Mouse (Mus musculus) urinary bladder, postnatal 14 days (tissue): ENCODE results near the gene Pabpn1.
A peak's percentile ranks its signal among the peaks of the same experiment; 100 is the strongest.

Experiments
- DNase-seq: peaks from one replicate; pipeline ENCODE4 v3.0.0; 2021; ENCODE audit warnings: low spot score

Pabpn1 gene

DNA sequence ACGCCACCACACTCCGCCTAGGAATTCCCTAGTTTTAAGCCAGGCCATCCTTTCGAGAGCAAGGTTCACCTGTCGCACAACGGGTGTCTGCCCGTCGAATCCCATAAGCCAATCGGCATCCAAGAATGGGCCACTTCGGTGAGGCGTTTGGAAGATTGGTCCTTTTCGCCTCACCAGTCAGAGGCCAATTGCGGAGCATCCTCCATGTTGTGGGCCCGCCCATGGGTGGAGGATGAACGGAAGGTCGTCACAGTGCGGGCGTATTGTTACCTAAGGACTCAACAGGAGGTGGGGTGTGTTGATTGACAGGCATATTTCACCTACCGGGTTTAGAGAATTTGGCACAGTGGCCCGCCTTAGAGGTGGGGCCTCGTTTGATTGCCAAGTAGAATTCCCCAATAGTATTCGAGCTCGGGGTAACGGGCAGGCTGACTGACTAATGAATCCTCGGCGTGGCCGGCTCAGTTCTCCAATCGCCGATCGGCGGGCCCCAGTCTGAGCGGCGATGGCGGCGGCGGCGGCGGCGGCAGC, 1.4 kb downstream of the Pabpn1 start:
- peak; percentile 96 for DNase-seq

GRCm38 (mm10) chr14:54894296-54895151, 2.2 kb downstream of the Pabpn1 start:
- DNase-seq = peak; percentile 65

DNA sequence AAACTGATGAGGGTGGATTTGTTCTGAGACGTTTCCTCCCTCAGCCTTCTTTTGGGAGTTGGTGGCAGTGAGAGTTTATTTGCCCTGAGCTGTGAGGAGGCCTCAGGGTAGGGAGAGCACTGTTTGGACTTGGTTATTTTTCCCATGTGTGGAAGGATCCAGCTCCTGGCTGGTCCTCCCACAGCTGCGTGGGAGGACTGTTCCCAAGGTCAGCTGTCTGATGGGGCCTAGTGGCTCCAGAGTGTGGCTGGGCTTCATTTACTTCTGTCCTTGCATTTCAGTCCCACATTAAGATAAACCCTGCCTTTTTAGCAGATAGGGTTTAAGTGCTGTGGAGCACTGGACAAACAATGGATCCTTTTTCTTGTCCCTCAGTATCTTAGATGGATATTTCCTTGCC, 5.1 kb downstream of the Pabpn1 start:
- DNase-seq = no peak

- peak; percentile 77 for DNase-seq
Measured at GRCm38 (mm10) chr14:54900383-54900782, 8.1 kb downstream of the Pabpn1 start.

DNA sequence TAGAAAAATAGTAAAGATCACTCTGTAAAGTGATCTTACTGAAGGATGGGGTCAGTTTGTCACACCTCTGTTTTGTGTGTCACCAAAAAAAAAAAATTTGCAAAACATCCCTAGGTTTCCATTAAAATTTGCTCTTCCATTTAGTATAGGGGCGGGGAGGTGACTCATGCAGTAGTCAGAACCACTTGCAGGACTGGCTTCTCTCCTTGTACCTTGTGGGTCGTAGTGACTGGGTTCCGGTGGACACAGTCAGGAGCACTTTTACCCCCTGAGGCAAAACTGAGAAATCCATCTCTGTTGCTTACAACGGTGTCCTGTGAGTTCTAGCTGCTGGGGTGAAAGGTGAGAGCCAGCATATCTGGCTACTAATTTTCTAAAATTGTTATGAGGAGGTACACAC, 11.3 kb downstream of the Pabpn1 start:
- no peak for DNase-seq

- DNase-seq = no peak
Measured at GRCm38 (mm10) chr14:54908682-54909081, 16.4 kb downstream of the Pabpn1 start.

GRCm38 (mm10) chr14:54912109-54912850, 20.0 kb downstream of the Pabpn1 start:
- DNase-seq = no peak

- DNase-seq = peak; percentile 79
Measured at GRCm38 (mm10) chr14:54912886-54913285, 20.6 kb downstream of the Pabpn1 start, which contains the start of gene Slc22a17. Slc22a17 (minus strand) TSS chr14:54913132.

DNA sequence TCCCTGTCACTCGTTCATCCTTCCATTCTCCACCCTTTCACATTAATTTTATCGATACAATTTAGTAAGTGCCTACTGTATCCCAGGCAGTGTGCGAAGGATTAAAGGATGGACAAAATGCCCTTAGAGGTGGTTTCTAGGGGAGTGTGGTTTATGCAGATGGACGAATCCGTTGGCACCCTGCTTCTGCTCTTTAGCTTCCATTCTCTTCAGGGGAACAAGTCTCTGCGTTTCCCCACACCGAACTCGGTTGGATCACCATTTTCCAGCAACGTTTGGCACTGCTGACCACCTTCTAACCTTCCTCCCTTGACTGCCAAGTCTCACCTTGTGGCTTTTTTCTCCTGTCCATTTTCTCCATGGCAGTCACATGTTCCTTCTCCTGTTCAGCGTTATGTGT, 21.0 kb downstream of the Pabpn1 start:
- no peak for DNase-seq

GRCm38 (mm10) chr14:54920076-54920685, 27.9 kb downstream of the Pabpn1 start:
- no peak for DNase-seq

DNA sequence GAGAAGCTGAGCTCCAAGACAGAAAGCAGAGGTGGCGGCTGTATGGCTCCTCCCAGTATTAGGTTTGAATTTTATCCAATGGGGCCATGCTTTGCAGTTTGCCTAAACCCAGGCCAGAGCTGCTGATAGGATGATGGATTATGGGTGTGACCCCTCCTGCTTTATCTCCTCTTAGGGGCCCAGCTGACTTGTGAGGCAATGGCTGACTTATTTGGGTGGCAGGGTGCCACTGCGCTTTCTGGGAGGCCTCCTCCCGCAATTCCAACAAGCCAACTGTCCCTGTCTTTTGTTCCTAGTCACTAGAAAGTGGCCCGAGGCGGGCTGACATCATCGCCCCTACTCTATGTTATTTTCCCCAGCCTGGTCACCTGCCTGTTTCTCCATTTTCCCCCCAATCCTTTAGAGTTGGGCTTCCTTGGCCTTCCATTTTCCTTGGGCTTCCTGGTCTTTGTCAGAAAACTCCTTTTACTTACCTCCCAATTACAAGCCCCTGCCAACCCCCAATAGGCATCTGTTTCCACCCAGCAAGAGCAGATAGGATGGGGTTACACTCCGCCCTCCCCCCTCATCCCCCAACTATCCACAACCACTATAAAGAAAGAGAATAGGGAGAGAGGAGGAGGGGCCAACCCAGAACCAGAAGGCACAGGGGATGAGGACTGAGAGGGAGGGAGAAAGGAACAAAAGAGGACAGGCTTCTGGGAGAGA, 32.5 kb downstream of the Pabpn1 start:
- peak; percentile 77 for DNase-seq

DNA sequence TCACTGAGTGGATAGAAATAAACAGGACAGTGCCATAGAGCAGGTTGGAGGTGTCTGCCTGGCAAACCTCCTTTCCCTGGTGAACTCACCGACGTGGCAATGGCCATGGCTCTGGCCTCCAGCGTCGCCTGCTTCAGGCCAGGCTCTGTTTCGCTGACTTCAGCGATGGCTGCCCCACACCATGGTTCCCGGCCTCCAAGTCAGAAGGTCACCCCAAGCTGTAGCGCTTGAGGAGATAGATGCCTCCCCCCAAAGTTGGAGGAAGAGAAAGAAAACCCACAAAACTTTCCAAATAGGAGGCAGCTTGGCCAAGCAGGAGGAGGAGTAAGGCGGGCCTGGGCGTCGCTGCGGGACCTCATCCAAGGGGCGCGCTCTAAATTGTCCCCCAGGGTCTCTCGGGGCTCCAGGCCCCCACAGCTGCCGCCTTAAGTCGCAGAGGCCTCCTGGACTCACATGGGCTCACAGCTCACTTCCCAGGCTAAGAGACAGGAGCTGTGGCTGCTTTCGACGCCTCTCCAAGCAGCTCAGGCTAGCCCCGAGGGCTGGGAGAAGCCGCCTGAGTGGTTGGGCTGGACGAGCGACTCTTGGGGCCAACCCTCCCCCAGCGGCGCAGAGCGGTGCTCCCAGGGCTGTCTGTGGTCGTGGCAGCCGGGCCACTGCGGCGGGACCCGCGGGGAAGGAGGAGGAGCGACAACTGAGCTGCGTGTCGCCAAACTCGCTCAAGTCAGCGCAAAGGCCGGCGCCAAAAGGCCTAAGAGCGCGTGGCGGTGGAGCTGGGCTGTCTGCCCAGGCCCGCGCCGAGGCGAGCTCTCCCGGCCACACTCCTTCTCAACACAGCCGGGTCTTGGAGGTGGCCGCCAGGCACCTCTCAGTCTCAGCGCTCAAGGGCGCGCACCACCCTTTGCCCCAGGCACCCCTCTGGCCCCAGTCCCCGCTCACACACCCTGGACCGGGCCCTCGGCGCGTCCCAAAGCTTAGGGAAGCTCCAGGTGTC, 33.3 kb downstream of the Pabpn1 start, which contains the start of gene Efs:
Gene Efs (minus strand): TSS at position 778 of the 994 bp plus-strand sequence.
- peak; percentile 83 for DNase-seq

GRCm38 (mm10) chr14:54926401-54927158, 34.3 kb downstream of the Pabpn1 start:
- DNase-seq = peak; percentile 84

DNA sequence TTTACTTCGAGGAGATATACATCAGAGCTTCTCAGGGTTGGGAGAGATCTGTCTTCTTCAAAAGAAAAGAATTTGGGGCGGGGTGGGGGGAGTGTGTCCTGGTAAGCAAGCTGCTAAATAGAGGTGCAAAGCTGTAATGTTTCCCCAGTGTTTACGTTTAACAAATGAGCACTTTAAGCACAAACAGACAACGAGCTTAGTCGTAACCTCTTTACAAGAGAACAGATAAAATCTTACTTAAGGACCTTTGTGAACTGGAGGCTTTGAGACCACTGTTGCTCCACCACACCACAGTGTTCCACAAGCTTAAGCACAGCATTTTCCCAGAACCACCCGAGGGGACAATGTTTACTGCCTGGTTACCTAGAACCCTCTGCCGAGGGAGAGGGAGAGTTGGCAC, 35.0 kb downstream of the Pabpn1 start:
- no peak for DNase-seq

DNA sequence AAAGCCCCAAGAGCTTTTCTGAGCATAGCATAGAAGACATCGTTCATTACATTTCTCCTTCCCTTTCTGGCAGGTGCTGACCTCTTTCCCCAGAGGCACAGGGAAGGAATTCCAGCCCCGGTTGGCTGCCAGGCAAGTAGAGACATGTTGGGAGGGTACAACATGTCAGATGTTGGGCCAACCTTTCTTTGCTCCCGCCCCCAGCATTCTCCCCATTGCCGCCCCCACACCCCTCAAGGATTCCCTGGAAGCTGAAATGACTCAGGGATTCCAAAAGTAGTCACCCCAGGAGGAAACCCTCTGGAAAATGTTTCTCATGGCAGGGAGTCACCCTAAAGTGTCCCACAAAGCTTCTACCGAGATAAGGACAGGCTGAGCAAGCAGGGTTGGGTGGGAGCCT, 37.5 kb downstream of the Pabpn1 start:
- no peak for DNase-seq

- DNase-seq = peak; percentile 43
Measured at GRCm38 (mm10) chr14:54930431-54930830, 38.1 kb downstream of the Pabpn1 start.

DNA sequence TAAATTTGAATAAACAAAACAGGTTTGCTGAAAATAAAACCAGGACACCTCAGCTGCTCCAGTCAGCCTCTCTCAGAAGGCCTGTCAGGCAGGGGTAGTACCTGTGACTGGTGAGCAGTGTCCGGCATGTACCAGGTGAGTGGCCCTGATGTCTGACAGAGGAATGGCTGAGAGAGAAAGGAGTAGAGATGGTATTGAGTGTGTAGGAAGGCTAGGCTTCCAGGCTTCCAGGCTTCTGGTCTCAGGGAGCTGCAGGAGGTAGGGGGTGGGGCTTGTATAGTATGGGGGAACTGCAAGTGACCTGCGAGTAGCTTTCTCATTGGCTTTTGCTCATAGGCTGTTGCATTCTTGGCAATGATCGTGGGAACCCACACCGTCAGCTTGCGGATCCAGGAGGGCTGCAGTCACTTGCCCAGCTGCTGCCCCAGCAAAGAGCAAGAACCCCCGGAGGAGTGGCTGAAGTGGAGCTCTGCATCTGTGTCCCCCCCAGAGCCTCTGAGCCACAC, 40.4 kb downstream of the Pabpn1 start, which contains the start of gene Il25:
Gene Il25 (plus strand): TSS at position 51 of the 506 bp plus-strand sequence.
- no peak for DNase-seq

GRCm38 (mm10) chr14:54935904-54936830, 43.9 kb downstream of the Pabpn1 start, which contains the start of gene Cmtm5:
Cmtm5 (plus strand) TSS chr14:54936261.
- DNase-seq = no peak
